Mouse (Mus musculus) C2C12 (cell line): ENCODE results near the gene B4gat1.

Experiments used
- CTCF ChIP-seq: IDR thresholded peaks from one replicate; pipeline ENCODE4 v1.5.1; 2011; ENCODE audit not compliant: control insufficient read depth, insufficient read depth, insufficient read length
- USF1 ChIP-seq: IDR thresholded peaks from one replicate; pipeline ENCODE4 v1.6.1; 2011; ENCODE audit warnings: low read depth, mild to moderate bottlenecking, control low read depth, moderate library complexity

DNA sequence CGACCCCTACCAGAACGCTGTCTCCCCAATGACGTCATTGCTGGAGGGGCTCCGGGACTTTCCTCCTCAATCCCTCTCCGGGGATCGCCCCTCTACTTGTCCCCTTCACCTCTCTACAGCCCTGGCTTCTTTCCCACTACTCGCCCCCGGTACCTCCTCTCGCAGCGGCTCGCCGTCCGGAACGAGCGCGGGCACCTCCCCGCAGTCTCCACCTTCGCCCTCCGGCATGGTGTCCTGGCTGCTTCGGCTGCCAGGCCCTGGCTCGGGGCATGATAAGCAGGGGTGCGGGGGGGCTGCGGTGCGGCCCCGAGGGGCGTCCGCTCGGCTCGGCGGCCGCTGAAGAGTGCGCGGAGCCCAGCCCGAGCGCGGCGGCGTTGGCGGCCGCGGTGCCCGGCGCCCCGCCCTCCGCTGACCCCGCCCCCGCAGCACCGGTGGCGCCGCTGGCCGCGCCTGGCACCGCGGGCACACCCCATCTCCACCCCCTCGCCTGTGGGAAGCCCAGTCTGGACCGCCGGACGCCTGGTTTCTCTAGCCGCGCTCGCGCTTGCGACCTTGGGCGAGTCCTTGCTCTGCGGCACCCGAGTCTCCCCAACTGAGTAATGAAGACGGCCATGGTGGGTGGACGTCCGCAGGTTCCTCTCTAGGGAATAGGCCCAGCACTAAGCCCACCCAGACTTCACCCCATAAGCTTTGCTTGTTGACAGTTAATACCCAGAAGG is 46.7 kb downstream of the B4gat1 start, which contains the start of gene Tmem151a:
- TF ChIP-seq USF1 (no peak), CTCF (no peak)
